Mouse (Mus musculus): ENCODE results near the gene Ctnna3. TPM values are rescaled to one million over a fixed set of nuclear protein-coding genes. Genes with fewer than 3 reads are reported as not detected.
"Not testable (repeated sequence)": the region's sequence is repeated elsewhere in the genome, so short reads cannot be mapped to it uniquely, and the experiment has no call there.

Ctnna3 gene
- polyA plus RNA-seq, 1 experiment from 2014 or later, result not detected

DNA sequence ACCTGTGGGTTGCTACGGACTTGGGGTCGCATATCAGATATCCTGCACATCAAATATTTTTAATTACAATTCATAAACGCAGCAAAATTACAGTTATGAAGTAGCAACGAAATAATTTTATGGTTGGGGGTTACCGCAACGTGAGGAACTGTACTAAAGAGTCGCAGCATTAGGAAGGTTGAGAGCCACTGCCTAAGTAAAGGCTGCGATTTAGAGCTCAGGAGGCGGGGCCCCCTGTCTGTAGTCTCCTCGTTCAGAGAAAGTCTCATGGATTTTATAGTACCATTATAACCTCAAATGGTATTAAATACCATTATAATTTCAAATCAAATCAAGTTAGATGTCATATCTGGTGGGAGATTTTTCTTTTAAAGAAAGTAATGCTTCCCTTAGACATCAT is 42.9 kb upstream of the Ctnna3 start:
- Histone ChIP-seq H3K27me3 (ENCODE audit: insufficient read depth, low read length) (no peaks in the 10 kb centered on the region), H3K4me2 (ENCODE audit: low read depth, low read length) (peak overlapping the region; percentile 83), H3K4me1 (ENCODE audit: insufficient read depth) (peaks cover 8% of the 10 kb centered on the region), H3K9me3 (ENCODE audit: low read length) (no peaks in the 10 kb centered on the region), H3K4me3 (ENCODE audit: low read depth, low read length) (peak overlapping the region; percentile 59), H3K27ac (ENCODE audit: low read depth) (peak overlapping the region; percentile 77), H3K36me3 (replicated peaks; ENCODE audit: insufficient read depth, low read length) (no peaks in the 10 kb centered on the region), H3K9ac (replicated peaks) (peak overlapping the region; percentile 67)
- under 1% methylated on average over 10 of the region's 10 CpGs for WGBS (ENCODE audit: insufficient replicate concordance)
- DNase-seq (no peak), ATAC-seq (no peak)
- no peak for TF ChIP-seq EP300 (IDR thresholded peaks at IDR 0.05; ENCODE audit: low read depth)
- no peak for TF ChIP-seq CTCF (IDR thresholded peaks at IDR 0.05; ENCODE audit: low read depth)

DNA sequence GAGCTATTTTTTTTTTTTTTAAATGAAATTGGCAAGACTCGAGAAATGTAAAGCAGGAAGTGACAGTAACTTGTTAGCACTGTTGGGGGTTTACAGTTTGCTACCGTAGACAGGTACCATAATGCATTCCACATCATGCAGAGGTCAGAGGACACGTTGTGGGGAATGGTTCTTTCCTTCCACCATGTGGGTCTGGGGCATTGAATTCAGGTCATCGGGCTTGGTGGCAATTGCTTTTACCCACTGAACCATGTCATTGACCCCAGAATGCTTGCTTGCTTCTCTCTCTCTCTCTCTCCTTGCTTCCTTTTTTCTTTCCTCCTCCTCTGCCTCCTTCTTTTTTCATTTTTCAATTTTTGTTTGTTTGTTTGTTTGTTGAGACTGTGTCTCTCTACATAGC is 41.0 kb upstream of the Ctnna3 start:
- Histone ChIP-seq H3K4me2 (ENCODE audit: low read depth, low read length) (no peak overlapping the region), H3K9ac (replicated peaks) (no peak overlapping the region), H3K36me3 (replicated peaks; ENCODE audit: insufficient read depth, low read length) (no peaks in the 10 kb centered on the region), H3K27me3 (ENCODE audit: insufficient read depth, low read length) (no peaks in the 10 kb centered on the region), H3K4me3 (ENCODE audit: low read depth, low read length) (no peak overlapping the region), H3K9me3 (ENCODE audit: low read length) (no peaks in the 10 kb centered on the region), H3K27ac (ENCODE audit: low read depth) (no peak overlapping the region), H3K4me1 (ENCODE audit: insufficient read depth) (0 out of 2 replicates have a peak, but pooled peaks cover 5% of the 10 kb centered on the region)
- TF ChIP-seq EP300 (IDR thresholded peaks at IDR 0.05; ENCODE audit: low read depth) (no peak), CTCF (IDR thresholded peaks at IDR 0.05; ENCODE audit: low read depth) (no peak)
- DNase-seq (no peak), ATAC-seq (no peak)
- 56% methylated on average over 4 of the region's 4 CpGs for WGBS (ENCODE audit: insufficient replicate concordance)

DNA sequence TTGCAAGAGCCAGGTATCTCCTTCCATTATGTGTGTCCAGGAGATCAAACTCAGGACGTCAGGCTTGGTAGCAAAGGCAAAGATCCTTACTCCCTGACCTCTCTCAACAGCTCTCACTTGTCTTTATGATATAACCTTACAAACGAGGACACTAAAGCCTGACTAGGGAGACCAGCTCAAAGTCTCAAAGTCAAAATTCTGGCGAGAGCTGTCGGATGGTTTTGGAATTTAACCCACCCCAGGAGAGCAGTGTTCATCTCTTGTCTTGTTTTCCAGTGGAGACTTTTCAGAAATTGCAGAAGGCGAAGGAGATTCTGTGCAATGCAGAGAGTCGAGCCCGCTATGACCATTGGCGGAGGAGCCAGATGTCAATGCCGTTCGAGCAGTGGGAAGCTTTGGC is 32.9 kb upstream of the Ctnna3 start:
- ATAC-seq, result no peak
- WGBS (ENCODE audit: insufficient replicate concordance), result 89% methylated on average over 10 of the region's 10 CpGs

GRCm38 (mm10) chr10:63402731-63403504 is 27.0 kb upstream of the Ctnna3 start:
- peak overlapping the region; percentile 7; the same call in 1 of the 2 replicates for H3K27ac ChIP-seq (ENCODE audit: low read depth)
- no peak for TF ChIP-seq EP300 (IDR thresholded peaks at IDR 0.05; ENCODE audit: low read depth)
- H3K4me3 ChIP-seq (ENCODE audit: low read depth, low read length), result no peak overlapping the region
- H3K27me3 ChIP-seq (ENCODE audit: insufficient read depth, low read length), result no peaks in the 10 kb centered on the region
- 55% methylated on average over 5 of the region's 5 CpGs for WGBS (ENCODE audit: insufficient replicate concordance)
- H3K36me3 ChIP-seq (replicated peaks; ENCODE audit: insufficient read depth, low read length), result peaks cover 8% of the 10 kb centered on the region; the same call in 1 of the 2 replicates
- H3K9me3 ChIP-seq (ENCODE audit: low read length), result no peaks in the 10 kb centered on the region
- no peak overlapping the region for H3K4me2 ChIP-seq (ENCODE audit: low read depth, low read length)
- H3K9ac ChIP-seq (replicated peaks), result no peak overlapping the region
- ATAC-seq (peak; percentile 76), DNase-seq (no peak)
- H3K4me1 ChIP-seq (ENCODE audit: insufficient read depth), result no peaks in the 10 kb centered on the region

More for the DNA sequence above, 32.9 kb upstream of the Ctnna3 start:
- H3K4me1 ChIP-seq (ENCODE audit: insufficient read depth), result no peaks in the 10 kb centered on the region
- no peak for DNase-seq
- no peak for TF ChIP-seq CTCF (IDR thresholded peaks at IDR 0.05; ENCODE audit: low read depth)
- TF ChIP-seq EP300 (IDR thresholded peaks at IDR 0.05; ENCODE audit: low read depth), result no peak
- H3K4me3 ChIP-seq (ENCODE audit: low read depth, low read length), result no peak overlapping the region
- no peak overlapping the region for H3K27ac ChIP-seq (ENCODE audit: low read depth)
- H3K9me3 ChIP-seq (ENCODE audit: low read length), result no peaks in the 10 kb centered on the region
- 0 out of 2 replicates have a peak, but pooled peaks cover 3% of the 10 kb centered on the region for H3K36me3 ChIP-seq (replicated peaks; ENCODE audit: insufficient read depth, low read length)
- H3K27me3 ChIP-seq (ENCODE audit: insufficient read depth, low read length), result no peaks in the 10 kb centered on the region
- H3K4me2 ChIP-seq (ENCODE audit: low read depth, low read length), result no peak overlapping the region
- no peak overlapping the region for H3K9ac ChIP-seq (replicated peaks)

- H3K27me3 ChIP-seq (ENCODE audit: insufficient read depth, low read length), result no peaks in the 10 kb centered on the region
- H3K4me3 ChIP-seq (ENCODE audit: low read depth, low read length), result no peak overlapping the region
- H3K4me2 ChIP-seq (ENCODE audit: low read depth, low read length), result no peak overlapping the region
- H3K27ac ChIP-seq (ENCODE audit: low read depth), result peak overlapping the region; percentile 7; the same call in 1 of the 2 replicates
- ATAC-seq, result peak; percentile 42; the same call in 1 of the 2 replicates
- H3K9me3 ChIP-seq (ENCODE audit: low read length), result no peaks in the 10 kb centered on the region
- no peaks in the 10 kb centered on the region for H3K4me1 ChIP-seq (ENCODE audit: insufficient read depth)
- peaks cover 8% of the 10 kb centered on the region; the same call in 1 of the 2 replicates for H3K36me3 ChIP-seq (replicated peaks; ENCODE audit: insufficient read depth, low read length)
- no peak overlapping the region for H3K9ac ChIP-seq (replicated peaks)
- TF ChIP-seq EP300 (IDR thresholded peaks at IDR 0.05; ENCODE audit: low read depth) (no peak), CTCF (IDR thresholded peaks at IDR 0.05; ENCODE audit: low read depth) (no peak)
- no peak for DNase-seq
- 68% methylated on average over 2 of the region's 2 CpGs for WGBS (ENCODE audit: insufficient replicate concordance)
These were observed 26.3 kb upstream of the Ctnna3 start for GRCm38 (mm10) chr10:63403636-63404035.

DNA sequence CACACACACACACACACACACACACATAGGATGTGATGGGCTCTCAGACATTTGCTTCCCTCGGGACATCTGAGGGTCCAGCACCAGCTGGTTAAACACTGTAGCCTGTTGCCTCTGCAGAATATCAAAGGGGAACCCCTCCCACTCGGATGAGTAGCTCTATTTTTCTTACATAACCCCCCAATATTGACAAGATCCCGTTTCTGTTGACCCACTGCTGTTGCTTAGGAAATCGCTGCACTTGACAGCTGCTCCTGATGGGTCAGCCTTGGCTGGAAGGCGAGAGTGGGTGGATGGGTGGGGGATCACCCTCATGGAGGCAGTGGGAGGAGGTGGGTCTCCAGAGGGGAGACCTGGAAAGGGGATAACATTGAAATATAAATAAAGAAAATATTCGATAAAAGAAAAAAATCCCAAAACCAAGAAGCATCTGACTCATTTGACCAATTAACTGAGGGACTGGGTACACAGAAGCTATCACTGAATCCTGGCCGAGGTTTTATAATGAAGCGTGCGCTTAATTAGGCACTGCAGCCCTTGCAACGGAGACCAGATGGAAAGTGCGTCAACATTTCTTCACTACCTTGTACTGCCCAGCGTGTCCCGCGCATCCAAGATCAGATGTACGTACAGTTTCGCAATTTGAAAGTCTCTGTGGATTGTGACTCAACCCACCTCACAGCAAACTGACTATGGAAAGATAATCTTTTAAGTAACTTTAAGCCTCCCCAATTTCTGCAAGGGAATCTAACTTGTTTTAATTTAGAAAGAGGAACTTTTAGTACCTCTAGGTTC is 19.5 kb upstream of the Ctnna3 start:
- peaks cover 5% of the 10 kb centered on the region; the same call in 1 of the 2 replicates for H3K36me3 ChIP-seq (replicated peaks; ENCODE audit: insufficient read depth, low read length)
- TF ChIP-seq CTCF (IDR thresholded peaks at IDR 0.05; ENCODE audit: low read depth) (no peak), EP300 (IDR thresholded peaks at IDR 0.05; ENCODE audit: low read depth) (no peak)
- DNase-seq (no peak), ATAC-seq (peak; percentile 79)
- WGBS (ENCODE audit: insufficient replicate concordance), result 48% methylated on average over 16 of the region's 16 CpGs
- no peaks in the 10 kb centered on the region for H3K9me3 ChIP-seq (ENCODE audit: low read length)
- H3K4me3 ChIP-seq (ENCODE audit: low read depth, low read length), result no peak overlapping the region
- H3K27ac ChIP-seq (ENCODE audit: low read depth), result peak overlapping the region; percentile 51; the same call in 1 of the 2 replicates
- H3K4me2 ChIP-seq (ENCODE audit: low read depth, low read length), result peak overlapping the region; percentile 55
- no peak overlapping the region for H3K9ac ChIP-seq (replicated peaks)
- no peaks in the 10 kb centered on the region for H3K27me3 ChIP-seq (ENCODE audit: insufficient read depth, low read length)
- H3K4me1 ChIP-seq (ENCODE audit: insufficient read depth), result peaks cover 6% of the 10 kb centered on the region; the same call in 1 of the 2 replicates

DNA sequence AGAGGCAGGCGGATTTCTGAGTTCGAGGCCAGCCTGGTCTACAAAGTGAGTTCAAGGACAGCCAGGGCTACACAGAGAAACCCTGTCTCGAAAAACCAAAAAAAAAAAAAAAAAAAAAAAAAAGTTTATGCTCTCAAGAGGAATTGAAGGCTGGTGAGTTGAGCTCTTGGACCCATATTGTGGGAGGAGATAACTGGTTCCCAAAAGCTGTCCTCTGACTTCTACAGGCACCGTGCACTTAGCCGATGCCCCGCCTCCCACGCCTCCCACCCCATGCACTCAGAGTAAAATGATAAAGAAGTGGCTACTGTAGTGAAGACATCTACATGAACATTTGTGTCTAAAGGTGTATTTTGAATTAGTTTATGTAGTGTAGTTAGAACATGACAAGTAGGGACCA is 18.2 kb upstream of the Ctnna3 start:
- not testable (repeated sequence) for H3K27me3 ChIP-seq (ENCODE audit: insufficient read depth, low read length); H3K36me3 ChIP-seq (replicated peaks; ENCODE audit: insufficient read depth, low read length); DNase-seq; ATAC-seq; H3K27ac ChIP-seq (ENCODE audit: low read depth); H3K9me3 ChIP-seq (ENCODE audit: low read length); H3K4me2 ChIP-seq (ENCODE audit: low read depth, low read length); H3K4me3 ChIP-seq (ENCODE audit: low read depth, low read length); H3K9ac ChIP-seq (replicated peaks)
- peaks cover 13% of the 10 kb centered on the region for H3K4me1 ChIP-seq (ENCODE audit: insufficient read depth)
- WGBS (ENCODE audit: insufficient replicate concordance), result 68% methylated on average over 5 of the region's 7 CpGs

Data from liver, postnatal 0 days (tissue).